Mouse (Mus musculus): Measurements from ENCODE around the gene Zc3h13.

DNA sequence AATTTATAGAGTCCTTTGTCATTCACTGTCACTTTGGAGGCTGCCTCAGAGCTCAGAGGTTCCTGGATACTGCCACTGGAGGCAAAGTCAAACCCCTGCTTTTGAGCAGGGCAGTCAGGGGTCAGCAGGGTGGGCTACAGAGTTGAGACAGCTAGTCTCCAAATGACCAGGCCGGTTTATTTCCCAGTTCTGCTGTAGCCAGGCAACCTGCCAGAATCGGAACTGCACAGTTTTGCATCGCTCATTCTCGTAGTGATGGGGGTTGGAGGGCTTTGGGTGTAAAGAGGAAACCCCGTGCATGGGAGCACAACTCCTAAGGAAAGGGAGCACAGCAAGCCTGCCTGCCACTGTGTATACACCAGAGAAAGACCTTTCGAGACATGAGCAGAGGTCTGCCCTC, 79.1 kb downstream of the Zc3h13 start:
- TF ChIP-seq POLR2A (IDR thresholded peaks at IDR 0.05; ENCODE audit: low read depth, low read length): no peak
- no peak for TF ChIP-seq CTCF (IDR thresholded peaks at IDR 0.05; ENCODE audit: borderline replicate concordance, insufficient read depth, low read length)
